Mouse (Mus musculus) forebrain, embryonic 14.5 days (tissue): ENCODE measurements around the gene Fbll1. TPM values are rescaled to one million over a fixed set of nuclear protein-coding genes. Genes with fewer than 3 reads are reported as not detected.
A peak's percentile ranks its signal among the peaks of the same experiment; 100 is the strongest.

Experiments
- ATAC-seq: fragments of 200-750 bp; cut with Nextera tagmentation; 2 replicates; pipeline ENCODE4 v1.8.0; 2017; ENCODE audit warnings: mild to moderate bottlenecking, moderate library complexity
- DNase-seq: peaks from one replicate; pipeline ENCODE4 v3.0.0-alpha.2; 2015; ENCODE audit warnings: low spot score
- H3K27ac ChIP-seq: fragments of 300-500 bp; sonication (generic); 2 replicates; pipeline ENCODE4 v1.5.1; 2014; ENCODE audit warnings: low read depth, mild to moderate bottlenecking, control low read depth, low read length, moderate library complexity
- H3K27me3 ChIP-seq: fragments of 300-500 bp; sonication (generic); replicated peaks from 2 replicates; pipeline ENCODE4 v1.6.1; 2014; ENCODE audit warnings: low read length, control low read depth, mixed read lengths; ENCODE audit not compliant: control insufficient read depth, insufficient read depth
- H3K36me3 ChIP-seq: fragments of 300-500 bp; sonication (generic); 2 replicates; pipeline ENCODE4 v1.6.1; 2014; ENCODE audit warnings: low read length, control low read depth; ENCODE audit not compliant: control insufficient read depth, insufficient read depth
- H3K4me1 ChIP-seq: fragments of 300-500 bp; sonication (generic); 2 replicates; pipeline ENCODE4 v1.6.1; 2014; ENCODE audit warnings: antibody characterized with exemption, low read length, control low read depth; ENCODE audit not compliant: control insufficient read depth, insufficient read depth
- H3K4me2 ChIP-seq: fragments of 300-500 bp; sonication (generic); 2 replicates; pipeline ENCODE4 v1.6.1; 2014; ENCODE audit warnings: mild to moderate bottlenecking, control low read depth, low read length
- H3K4me3 ChIP-seq: fragments of 300-500 bp; sonication (generic); 2 replicates; pipeline ENCODE4 v1.5.1; 2014; ENCODE audit warnings: low read depth, low read length, control low read depth
- H3K9ac ChIP-seq: fragments of 300-500 bp; sonication (generic); 2 replicates; pipeline ENCODE4 v1.6.1; 2014; ENCODE audit warnings: mild to moderate bottlenecking, low read length, control low read depth, moderate library complexity
- H3K9me3 ChIP-seq: fragments of 300-500 bp; sonication (generic); replicated peaks from 2 replicates; pipeline ENCODE4 v1.6.1; 2016; ENCODE audit warnings: low read length, control low read depth, mixed read lengths; ENCODE audit not compliant: control insufficient read depth
- WGBS: fragments of 180-500 bp; shearing (Covaris S2); extraction: QIAGEN DNeasy Blood & Tissue Kit; methylation state at CpG from one replicate; pipeline ENCODE4 v1.1.7; 2014; 5-methylcytosine and 5-hydroxymethylcytosine counted together
- polyA plus RNA-seq: library from polyadenylated mRNA; unstranded; fragments of >200 nt; fragmentation: Nextera tagmentation; extraction: Ambion mirVana; gene quantifications from 2 replicates; pipeline ENCODE4 v1.2.1, GENCODE M21; 2014

Gene Fbll1
- polyA plus RNA-seq, 1 experiment from 2014 or later, result 6.7 TPM

GRCm38 (mm10) chr11:35775606-35776005 lies 23.1 kb downstream of the Fbll1 start:
- no peaks in the 10 kb centered on the region for H3K27me3 ChIP-seq
- no peak overlapping the region for H3K27ac ChIP-seq
- no peak overlapping the region for H3K4me3 ChIP-seq
- H3K9me3 ChIP-seq, result no peaks in the 10 kb centered on the region
- peaks cover 48% of the 10 kb centered on the region for H3K36me3 ChIP-seq
- H3K9ac ChIP-seq, result no peak overlapping the region
- H3K4me2 ChIP-seq, result no peak overlapping the region
- WGBS, result 94% methylated on average over 3 of the region's 3 CpGs
- no peak for DNase-seq
- ATAC-seq, result no peak
- H3K4me1 ChIP-seq, result peaks cover 12% of the 10 kb centered on the region

- Histone ChIP-seq H3K4me2 (peak overlapping the region; percentile 66), H3K9me3 (no peaks in the 10 kb centered on the region), H3K27ac (no peak overlapping the region), H3K9ac (peak overlapping the region; percentile 99), H3K36me3 (peaks cover 5% of the 10 kb centered on the region; the same call in 1 of the 2 replicates), H3K4me3 (peak overlapping the region; percentile 89), H3K27me3 (no peaks in the 10 kb centered on the region), H3K4me1 (peaks cover 12% of the 10 kb centered on the region)
- WGBS, result 69% methylated on average over 9 of the region's 9 CpGs
- ATAC-seq (no peak), DNase-seq (no peak)
These were observed 27.8 kb downstream of the Fbll1 start for GRCm38 (mm10) chr11:35770741-35771504.

GRCm38 (mm10) chr11:35769746-35770437 lies 28.8 kb downstream of the Fbll1 start:
- ATAC-seq (peak; percentile 86), DNase-seq (peak; percentile 75)
- Histone ChIP-seq H3K36me3 (peaks cover 4% of the 10 kb centered on the region; the same call in 1 of the 2 replicates), H3K9me3 (no peaks in the 10 kb centered on the region), H3K4me3 (peak overlapping the region; percentile 89), H3K27ac (peak overlapping the region; percentile 94), H3K27me3 (no peaks in the 10 kb centered on the region), H3K4me1 (peaks cover 12% of the 10 kb centered on the region), H3K9ac (peak overlapping the region; percentile 99), H3K4me2 (peak overlapping the region; percentile 66)
- 0% methylated on average over 29 of the region's 41 CpGs for WGBS

GRCm38 (mm10) chr11:35769188-35769745 lies 29.4 kb downstream of the Fbll1 start, which contains the start of gene Pank3:
Gene Pank3, plus strand, starts transcription at chr11:35769484.
- Histone ChIP-seq H3K4me1 (peaks cover 12% of the 10 kb centered on the region), H3K36me3 (peaks cover 4% of the 10 kb centered on the region; the same call in 1 of the 2 replicates), H3K9ac (peak within 1 kb of the TSS; percentile 99), H3K27me3 (no peaks in the 10 kb centered on the region), H3K4me2 (peak within 1 kb of the TSS; percentile 66), H3K4me3 (peak within 1 kb of the TSS; percentile 89), H3K9me3 (no peaks in the 10 kb centered on the region), H3K27ac (peak within 1 kb of the TSS; percentile 94)
- DNase-seq, result peak; percentile 100
- WGBS, result under 1% methylated on average over 49 of the region's 50 CpGs
- peak; percentile 99 for ATAC-seq

GRCm38 (mm10) chr11:35766845-35767244 lies 31.8 kb downstream of the Fbll1 start:
- Histone ChIP-seq H3K27ac (no peak overlapping the region), H3K9me3 (no peaks in the 10 kb centered on the region), H3K4me3 (no peak overlapping the region), H3K27me3 (no peaks in the 10 kb centered on the region), H3K4me1 (peaks cover 12% of the 10 kb centered on the region), H3K36me3 (no peaks in the 10 kb centered on the region), H3K9ac (no peak overlapping the region), H3K4me2 (no peak overlapping the region)
- WGBS, result 93% methylated on average over 5 of the region's 5 CpGs
- ATAC-seq (no peak), DNase-seq (no peak)

GRCm38 (mm10) chr11:35760627-35761003 lies 38.1 kb downstream of the Fbll1 start:
- no peaks in the 10 kb centered on the region for H3K27me3 ChIP-seq
- H3K9ac ChIP-seq, result no peak overlapping the region
- no peak overlapping the region for H3K27ac ChIP-seq
- no peaks in the 10 kb centered on the region for H3K36me3 ChIP-seq
- 90% methylated on average over 4 of the region's 4 CpGs for WGBS
- ATAC-seq (no peak), DNase-seq (no peak)
- H3K4me1 ChIP-seq, result no peaks in the 10 kb centered on the region
- H3K9me3 ChIP-seq, result no peaks in the 10 kb centered on the region
- no peak overlapping the region for H3K4me3 ChIP-seq
- H3K4me2 ChIP-seq, result no peak overlapping the region

GRCm38 (mm10) chr11:35760001-35760626 lies 38.6 kb downstream of the Fbll1 start:
- H3K36me3 ChIP-seq, result no peaks in the 10 kb centered on the region
- no peak for DNase-seq
- WGBS, result 91% methylated on average over 7 of the region's 7 CpGs
- H3K27me3 ChIP-seq, result no peaks in the 10 kb centered on the region
- ATAC-seq, result no peak
- no peak overlapping the region for H3K9ac ChIP-seq
- no peak overlapping the region for H3K4me3 ChIP-seq
- H3K9me3 ChIP-seq, result no peaks in the 10 kb centered on the region
- no peak overlapping the region for H3K27ac ChIP-seq
- H3K4me1 ChIP-seq, result no peaks in the 10 kb centered on the region
- H3K4me2 ChIP-seq, result no peak overlapping the region

GRCm38 (mm10) chr11:35756411-35757303 lies 42.0 kb downstream of the Fbll1 start:
- Histone ChIP-seq H3K4me1 (no peaks in the 10 kb centered on the region), H3K4me3 (no peak overlapping the region)
- WGBS, result 87% methylated on average over 11 of the region's 11 CpGs

More at GRCm38 (mm10) chr11:35756411-35757303, 42.0 kb downstream of the Fbll1 start:
- Histone ChIP-seq H3K27ac (no peak overlapping the region), H3K4me2 (no peak overlapping the region), H3K27me3 (no peaks in the 10 kb centered on the region), H3K9me3 (no peaks in the 10 kb centered on the region), H3K36me3 (no peaks in the 10 kb centered on the region), H3K9ac (no peak overlapping the region)
- DNase-seq (no peak), ATAC-seq (no peak)
